Mouse (Mus musculus): Measurements from ENCODE around the gene Gsx1.

- no peak for TF ChIP-seq CTCF (IDR thresholded peaks at IDR 0.05; ENCODE audit: insufficient read depth, low read length)
- TF ChIP-seq POLR2A (IDR thresholded peaks at IDR 0.05; ENCODE audit: borderline replicate concordance, extremely low read depth, low read depth, low read length): no peak
Measured at GRCm38 (mm10) chr5:147154806-147155371, 33.6 kb upstream of the Gsx1 start.

Measured in lung, adult 2 months (tissue).